8 mouse cellular contexts compared by ENCODE assay signal in the genomic region with DNA sequence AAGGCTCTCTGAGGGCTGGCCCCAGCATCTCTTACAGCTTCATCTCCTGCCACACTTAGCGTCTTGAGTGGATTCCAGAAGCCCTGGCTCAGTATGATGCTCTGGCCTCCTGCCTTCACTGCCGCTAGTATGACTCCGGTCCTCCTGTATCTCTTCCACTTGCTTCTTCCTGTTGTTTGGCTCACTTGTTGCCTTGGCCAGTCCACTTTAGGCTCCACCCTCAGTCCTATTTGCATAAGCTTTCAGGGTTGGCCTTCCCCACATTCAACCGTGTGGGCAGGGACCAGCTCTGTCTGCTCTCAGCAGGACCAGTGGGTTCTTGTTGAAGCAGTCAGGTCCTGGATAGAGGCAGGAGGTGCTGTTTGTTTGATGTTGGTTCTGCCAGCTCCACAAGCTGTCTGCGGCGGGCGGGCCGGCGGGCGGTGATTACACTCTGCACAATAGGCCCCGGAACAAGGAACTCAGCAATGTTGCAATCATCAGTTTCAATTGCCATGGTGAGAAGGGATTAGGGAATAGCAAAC.
DNase-seq lines count a peak whose midpoint lies in the region; ATAC-seq and TF ChIP-seq lines count a peak whose summit lies in the region.

No protein-coding gene starts in this region.

- WGBS in embryonic facial prominence, embryonic 15.5 days, result 5% methylated on average over 11 of the region's 11 CpGs
- 4% methylated on average over 11 of the region's 11 CpGs for WGBS in heart, embryonic 15.5 days
- WGBS in kidney, postnatal 0 days, result 0% methylated on average over 11 of the region's 11 CpGs
- WGBS in lung, embryonic 14.5 days, result 3% methylated on average over 11 of the region's 11 CpGs

- no peak overlapping the region; the same call in 1 of the 2 replicates for H3K27ac ChIP-seq in embryonic facial prominence, embryonic 15.5 days (replicated peaks)
- H3K27ac ChIP-seq in heart, embryonic 15.5 days, result no peak overlapping the region
- H3K27ac ChIP-seq in kidney, postnatal 0 days, result no peak overlapping the region
- H3K27ac ChIP-seq in lung, embryonic 14.5 days (ENCODE audit: low read depth), result no peak overlapping the region

- peak; percentile 56 for ATAC-seq in embryonic facial prominence, embryonic 15.5 days (ENCODE audit: insufficient number of reproducible peaks, low FRiP score, low TSS enrichment, low read depth)
- ATAC-seq in heart, embryonic 15.5 days (replicated peaks; ENCODE audit: insufficient number of reproducible peaks, insufficient read depth, low FRiP score, low read depth), result peak; percentile 67
- ATAC-seq in kidney, postnatal 0 days (replicated peaks; ENCODE audit: low FRiP score, low read depth), result peak; percentile 80
- peak; percentile 90 for ATAC-seq in lung, embryonic 14.5 days (ENCODE audit: insufficient read depth)

- peak; percentile 65 for DNase-seq in left cerebral cortex, postnatal 4 days
- no peak for DNase-seq in left cerebral cortex, postnatal 36 days (ENCODE audit: low spot score in 2 of 2)
- peak; percentile 76 for DNase-seq in kidney, postnatal 0 days (ENCODE audit: low spot score)
- peak; percentile 62 for DNase-seq in lung, embryonic 14.5 days
- peak; percentile 9 for DNase-seq in ovary, postnatal 14 days (ENCODE audit: low spot score)
- DNase-seq in adipocyte (ENCODE audit: low spot score), result no peak

- H3K36me3 ChIP-seq in embryonic facial prominence, embryonic 15.5 days, result no peaks in the 10 kb centered on the region
- H3K36me3 ChIP-seq in heart, embryonic 15.5 days, result no peaks in the 10 kb centered on the region
- no peaks in the 10 kb centered on the region for H3K36me3 ChIP-seq in kidney, postnatal 0 days (ENCODE audit: insufficient read depth, low read length)
- H3K36me3 ChIP-seq in lung, embryonic 14.5 days (ENCODE audit: insufficient read depth), result no peaks in the 10 kb centered on the region

- peak overlapping the region; percentile 24; the same call in 1 of the 2 replicates for H3K4me2 ChIP-seq in embryonic facial prominence, embryonic 15.5 days (replicated peaks)
- H3K4me2 ChIP-seq in heart, embryonic 15.5 days, result peak overlapping the region; percentile 53
- H3K4me2 ChIP-seq in kidney, postnatal 0 days (ENCODE audit: low read length), result peak overlapping the region; percentile 34
- H3K4me2 ChIP-seq in lung, embryonic 14.5 days, result peak overlapping the region; percentile 0; the same call in 1 of the 2 replicates

- TF ChIP-seq CTCF in kidney, postnatal 0 days (IDR thresholded peaks at IDR 0.05; ENCODE audit: low read depth), result 0 out of 2 replicates have a peak, but pooled peaks have one; percentile 2
- no peak for TF ChIP-seq CTCF in lung, embryonic 14.5 days (IDR thresholded peaks at IDR 0.05; ENCODE audit: low read depth)

- peaks cover 17% of the 10 kb centered on the region for H3K4me1 ChIP-seq in embryonic facial prominence, embryonic 15.5 days
- H3K4me1 ChIP-seq in heart, embryonic 15.5 days (replicated peaks), result peaks cover 10% of the 10 kb centered on the region
- no peaks in the 10 kb centered on the region; the same call in 1 of the 2 replicates for H3K4me1 ChIP-seq in kidney, postnatal 0 days (replicated peaks; ENCODE audit: insufficient read depth, low read length)
- peaks cover 4% of the 10 kb centered on the region; the same call in 1 of the 2 replicates for H3K4me1 ChIP-seq in lung, embryonic 14.5 days (ENCODE audit: insufficient read depth)

- no peak overlapping the region for H3K9ac ChIP-seq in embryonic facial prominence, embryonic 15.5 days
- no peak overlapping the region for H3K9ac ChIP-seq in heart, embryonic 15.5 days
- no peak overlapping the region for H3K9ac ChIP-seq in kidney, postnatal 0 days (ENCODE audit: low read depth, low read length)
- H3K9ac ChIP-seq in lung, embryonic 14.5 days, result no peak overlapping the region

- H3K4me3 ChIP-seq in embryonic facial prominence, embryonic 15.5 days (replicated peaks), result no peak overlapping the region
- H3K4me3 ChIP-seq in heart, embryonic 15.5 days, result peak overlapping the region; percentile 26
- no peak overlapping the region for H3K4me3 ChIP-seq in kidney, postnatal 0 days (replicated peaks; ENCODE audit: low read depth, low read length)
- H3K4me3 ChIP-seq in lung, embryonic 14.5 days (ENCODE audit: low read depth, low read length), result no peak overlapping the region

- H3K27me3 ChIP-seq in embryonic facial prominence, embryonic 15.5 days, result peaks cover 7% of the 10 kb centered on the region
- H3K27me3 ChIP-seq in heart, embryonic 15.5 days, result peaks cover 12% of the 10 kb centered on the region; the same call in 1 of the 2 replicates
- no peaks in the 10 kb centered on the region for H3K27me3 ChIP-seq in kidney, postnatal 0 days (ENCODE audit: insufficient read depth, low read length)
- 0 out of 2 replicates have a peak, but pooled peaks cover 6% of the 10 kb centered on the region for H3K27me3 ChIP-seq in lung, embryonic 14.5 days (ENCODE audit: insufficient read depth, low read length)

- intact Hi-C loops in left cerebral cortex, postnatal 4 days (cut with DNase I), result no loop called here
- intact Hi-C loops in left cerebral cortex, postnatal 36 days (cut with DNase I), result no loop called here

- H3K9me3 ChIP-seq in embryonic facial prominence, embryonic 15.5 days (replicated peaks), result no peaks in the 10 kb centered on the region
- no peaks in the 10 kb centered on the region for H3K9me3 ChIP-seq in heart, embryonic 15.5 days (replicated peaks)
- no peaks in the 10 kb centered on the region for H3K9me3 ChIP-seq in kidney, postnatal 0 days (replicated peaks; ENCODE audit: low read length)
- no peaks in the 10 kb centered on the region for H3K9me3 ChIP-seq in lung, embryonic 14.5 days (ENCODE audit: low read depth, low read length)

Comparison
In these comparisons a context has a peak if more than half of its experiments do, and no peak if none do; other contexts are left out.
1. DNase-seq: peak in left cerebral cortex, postnatal 4 days (single experiment), kidney, postnatal 0 days (single experiment), lung, embryonic 14.5 days (single experiment) and ovary, postnatal 14 days (single experiment); none in left cerebral cortex, postnatal 36 days (0 of 2) and adipocyte (single experiment).
2. H3K4me2 ChIP-seq: peak in every context shown above with its lines; median percentile 53 in heart, embryonic 15.5 days; 34 in kidney, postnatal 0 days; 24 in embryonic facial prominence, embryonic 15.5 days; 0 in lung, embryonic 14.5 days.
3. Peak in every context shown above with its lines, with median percentiles within 50 percentile points of each other: ATAC-seq.